Mouse (Mus musculus) forebrain, embryonic 11.5 days (tissue): Measurements from ENCODE around the gene Sspo. TPM values are rescaled to one million over a fixed set of nuclear protein-coding genes. Genes with fewer than 3 reads are reported as not detected.

Source experiments
- ATAC-seq: fragments of 200-750 bp; cut with Nextera tagmentation; replicated peaks from 2 replicates; pipeline ENCODE4 v1.8.0; 2017; ENCODE audit warnings: moderate TSS enrichment; ENCODE audit not compliant: low FRiP score
- DNase-seq: peaks from one replicate; pipeline ENCODE4 v3.0.0-alpha.2; 2017; ENCODE audit warnings: low spot score
- H3K27ac ChIP-seq: fragments of 300-500 bp; sonication (generic); 2 replicates; pipeline ENCODE4 v1.5.1; 2014; ENCODE audit warnings: low read depth, low read length
- H3K27me3 ChIP-seq: fragments of 300-500 bp; sonication (generic); 2 replicates; pipeline ENCODE4 v1.6.1; 2014; ENCODE audit warnings: mild to moderate bottlenecking, low read length, mixed read lengths; ENCODE audit not compliant: control insufficient read depth, insufficient read depth
- H3K36me3 ChIP-seq: fragments of 300-500 bp; sonication (generic); 2 replicates; pipeline ENCODE4 v1.6.1; 2014; ENCODE audit warnings: mild to moderate bottlenecking, low read length, moderate library complexity, mixed read lengths; ENCODE audit not compliant: control insufficient read depth, insufficient read depth
- H3K4me1 ChIP-seq: fragments of 300-500 bp; sonication (generic); replicated peaks from 2 replicates; pipeline ENCODE4 v1.6.1; 2014; ENCODE audit warnings: low read length, mixed read lengths; ENCODE audit not compliant: control insufficient read depth, insufficient read depth
- H3K4me2 ChIP-seq: fragments of 300-500 bp; sonication (generic); 2 replicates; pipeline ENCODE4 v1.6.1; 2014; ENCODE audit warnings: low read depth, mild to moderate bottlenecking, low read length, moderate library complexity, mixed read lengths; ENCODE audit not compliant: severe bottlenecking
- H3K4me3 ChIP-seq: fragments of 300-500 bp; sonication (generic); 2 replicates; pipeline ENCODE4 v1.5.1; 2014; ENCODE audit warnings: low read depth, low read length
- H3K9ac ChIP-seq: fragments of 300-500 bp; sonication (generic); 2 replicates; pipeline ENCODE4 v1.6.1; 2014; ENCODE audit warnings: low read length
- H3K9me3 ChIP-seq: fragments of 300-500 bp; sonication (generic); 2 replicates; pipeline ENCODE4 v1.6.1; 2016; ENCODE audit warnings: low read length, mixed read lengths; ENCODE audit not compliant: control insufficient read depth
- WGBS: fragments of 180-500 bp; shearing (Covaris S2); extraction: QIAGEN DNeasy Blood & Tissue Kit; methylation state at CpG from one replicate; pipeline ENCODE4 v1.1.7; 2014; 5-methylcytosine and 5-hydroxymethylcytosine counted together
- microRNA-seq: library from miRNA; unstranded; fragments of <30 nt; microRNA quantifications from one replicate; pipeline ENCODE4, GENCODE M21; 2016; ENCODE audit not compliant: insufficient number of aligned reads
- polyA plus RNA-seq: library from polyadenylated mRNA; unstranded; fragments of >200 nt; fragmentation: Nextera tagmentation; extraction: Ambion mirVana; gene quantifications from 2 replicates; pipeline ENCODE4 v1.2.1, GENCODE M21; 2014

Sspo gene
- polyA plus RNA-seq, 1 experiment from 2014 or later, result 0.29 TPM

DNA sequence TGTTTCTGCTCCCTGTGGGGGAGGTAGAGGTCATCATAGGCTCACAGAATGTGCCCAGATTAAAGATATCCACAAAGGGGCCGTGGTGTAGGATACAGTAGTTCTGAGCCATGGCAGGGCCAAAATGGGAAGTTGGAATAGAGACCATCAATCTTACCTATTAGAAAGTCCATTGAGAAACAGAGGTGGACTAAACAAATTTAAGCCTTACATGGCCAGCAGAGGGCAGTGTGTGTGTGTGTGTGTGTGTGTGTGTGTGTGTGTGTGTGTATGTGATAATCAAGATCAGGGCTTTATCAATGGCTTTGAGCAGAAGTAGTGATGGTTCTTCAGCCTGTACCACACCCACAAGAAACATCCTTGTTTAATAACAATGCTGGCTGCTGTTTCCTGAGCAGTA lies 98.2 kb downstream of the Sspo start:
- Histone ChIP-seq H3K4me1 (no peaks in the 10 kb centered on the region), H3K27me3 (no peaks in the 10 kb centered on the region), H3K4me3 (no peak overlapping the region), H3K9ac (no peak overlapping the region), H3K4me2 (no peak overlapping the region), H3K9me3 (no peaks in the 10 kb centered on the region), H3K36me3 (no peaks in the 10 kb centered on the region), H3K27ac (no peak overlapping the region)
- WGBS, result 61% methylated on average over 1 of the region's 1 CpGs
- peak; percentile 57 for DNase-seq
- no peak for ATAC-seq

DNA sequence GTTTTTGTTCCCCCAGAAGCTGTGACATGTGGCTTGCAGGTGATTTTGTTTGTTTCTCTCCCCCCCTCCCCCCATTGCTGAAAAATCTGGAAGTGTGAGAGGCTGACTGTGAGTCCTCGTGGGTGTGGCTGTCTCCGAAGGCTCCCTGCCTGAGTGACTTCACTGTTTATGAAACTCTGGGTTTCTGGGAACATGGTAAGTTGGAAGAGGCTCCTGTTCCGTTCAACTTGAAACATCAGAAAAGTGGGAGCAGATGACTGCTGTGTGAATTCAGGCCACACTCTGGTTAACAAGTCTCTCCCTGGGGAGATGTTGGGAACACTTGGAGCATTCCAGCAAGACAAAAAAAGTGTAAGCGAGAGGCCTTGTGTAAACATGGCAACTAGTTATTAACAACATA lies 98.8 kb downstream of the Sspo start:
- no peaks in the 10 kb centered on the region for H3K36me3 ChIP-seq
- no peak overlapping the region for H3K27ac ChIP-seq
- H3K4me1 ChIP-seq, result no peaks in the 10 kb centered on the region
- H3K9me3 ChIP-seq, result no peaks in the 10 kb centered on the region
- H3K27me3 ChIP-seq, result no peaks in the 10 kb centered on the region
- no peak for DNase-seq
- no peak overlapping the region for H3K9ac ChIP-seq
- no peak overlapping the region for H3K4me2 ChIP-seq
- no peak for ATAC-seq
- 80% methylated on average over 4 of the region's 4 CpGs for WGBS
- H3K4me3 ChIP-seq, result no peak overlapping the region

- no peaks in the 10 kb centered on the region for H3K36me3 ChIP-seq
- no peak overlapping the region for H3K27ac ChIP-seq
- no peak overlapping the region for H3K4me3 ChIP-seq
- H3K4me1 ChIP-seq, result no peaks in the 10 kb centered on the region
- no peak overlapping the region for H3K9ac ChIP-seq
- WGBS, result 85% methylated on average over 6 of the region's 6 CpGs
- no peak overlapping the region for H3K4me2 ChIP-seq
- ATAC-seq, result no peak
- DNase-seq, result no peak
- no peaks in the 10 kb centered on the region for H3K27me3 ChIP-seq
- H3K9me3 ChIP-seq, result no peaks in the 10 kb centered on the region
Measured at GRCm38 (mm10) chr6:48548314-48548713, 100.3 kb downstream of the Sspo start.

Small RNAs within 50 kb of the gene (microRNA-seq; reads per million reads assigned to microRNA genes)
- not detected for gene Gm24325

Other genes starting within 250 kb of the Sspo start
- 23.5 and 23.8 TPM in 2 replicates for gene Krba1, start 52.6 kb upstream of the Sspo start, polyA plus RNA-seq
- gene Zfp467, start 2.4 kb upstream of the Sspo start, polyA plus RNA-seq, result 17.5 and 19.6 TPM in 2 replicates
- gene Atp6v0e2, start 89.4 kb downstream of the Sspo start, polyA plus RNA-seq, result 52.5 and 56.6 TPM in 2 replicates
- 12.6 and 13.7 TPM in 2 replicates for gene Lrrc61, start 106.6 kb downstream of the Sspo start, polyA plus RNA-seq
- gene Rarres2, start 124.6 kb downstream of the Sspo start, polyA plus RNA-seq, result 0.60 and 0.84 TPM in 2 replicates
- gene Gm45021, start 141.4 kb downstream of the Sspo start, polyA plus RNA-seq, result not detected in 2 replicates
- gene Repin1, start 145.7 kb downstream of the Sspo start, polyA plus RNA-seq, result 50.2 and 50.6 TPM in 2 replicates
- gene Gm44965, start 145.7 kb downstream of the Sspo start, polyA plus RNA-seq, result 0.67 TPM in 1 of 2 replicates, not detected in the other
- 12.7 and 14.2 TPM in 2 replicates for gene Zfp775, start 153.8 kb downstream of the Sspo start, polyA plus RNA-seq
- gene AI854703, start 178.5 kb downstream of the Sspo start, polyA plus RNA-seq, result 0.48 and 0.60 TPM in 2 replicates
- gene Gimap8, start 199.0 kb downstream of the Sspo start, polyA plus RNA-seq, result 0.16 and 0.31 TPM in 2 replicates
- 3.1 and 3.3 TPM in 2 replicates for gene Gimap9, start 227.9 kb downstream of the Sspo start, polyA plus RNA-seq
- gene Gimap4, start 236.3 kb downstream of the Sspo start, polyA plus RNA-seq, result 4.3 and 4.5 TPM in 2 replicates